Mouse (Mus musculus): ENCODE measurements around the gene Ddx58.

- TF ChIP-seq CTCF (IDR thresholded peaks at IDR 0.05; ENCODE audit: low read depth) (no peak), EP300 (IDR thresholded peaks at IDR 0.05; ENCODE audit: low read depth) (peak; percentile 29; the same call in 1 of the 2 replicates)
These were observed 29.9 kb upstream of the Ddx58 start, which contains the start of the genes Smim27 and Topors for GRCm38 (mm10) chr4:40269430-40270032.
